Comparison of ENCODE assay signal across 20 mouse cellular contexts in genomic region chr12:80834901-80835570, GRCm38 (mm10). TPM values are rescaled to one million over a fixed set of nuclear protein-coding genes. Genes with fewer than 3 reads are reported as not detected.
DNase-seq lines count a peak whose midpoint lies in the region; ATAC-seq and TF ChIP-seq lines count a peak whose summit lies in the region.
"Had no signal": no experiment of that assay in that cellular context is flagged by ENCODE, and none has a peak within 500 bp of the region (broad histone marks: within the 10 kb centered on the region; RNA-seq: fewer than 3 reads in every experiment).

No protein-coding gene starts in this region.

- peaks cover 53% of the 10 kb centered on the region for H3K4me1 ChIP-seq in liver, postnatal 0 days (ENCODE audit: insufficient read depth)
- H3K4me1 ChIP-seq in liver, embryonic 12.5 days, result peaks cover 56% of the 10 kb centered on the region

- DNase-seq in heart, adult 11 months, result peak; percentile 92
- no peak for DNase-seq in heart, postnatal 10 days
- DNase-seq in liver, postnatal 0 days, result peak; percentile 28
- DNase-seq in splenic B cell, adult 2 months (ENCODE audit: low read depth, low spot score), result peak; percentile 33
- no peak for DNase-seq in urinary bladder, adult 2 months (ENCODE audit: low spot score)
- DNase-seq in ovary, postnatal 10 days (ENCODE audit: low spot score), result no peak
- DNase-seq: adrenal gland, postnatal 25 days; gastrocnemius, postnatal 10 days; heart, adult 18-20 months; heart, postnatal 36 days had no signal

- peaks cover 7% of the 10 kb centered on the region for H3K36me3 ChIP-seq in liver, postnatal 0 days (replicated peaks; ENCODE audit: insufficient read depth, low read length)
- peaks cover 14% of the 10 kb centered on the region for H3K36me3 ChIP-seq in liver, embryonic 12.5 days
- H3K36me3 ChIP-seq in splenic B cell, adult 2 months (ENCODE audit: control insufficient read depth, insufficient read depth, low read length, poor library complexity, severe bottlenecking), result peaks cover 5% of the 10 kb centered on the region; the same call in 1 of the 2 replicates
- H3K36me3 ChIP-seq: embryonic facial prominence, embryonic 13.5 days had no signal

- WGBS in liver, postnatal 0 days (ENCODE audit: insufficient replicate concordance), result 71% methylated on average over 5 of the region's 8 CpGs
- WGBS in liver, embryonic 12.5 days (ENCODE audit: insufficient replicate concordance), result 49% methylated on average over 8 of the region's 8 CpGs

- no peaks in the 10 kb centered on the region for H3K27me3 ChIP-seq in liver, postnatal 0 days (ENCODE audit: insufficient read depth, low read length)
- H3K27me3 ChIP-seq in liver, embryonic 12.5 days (replicated peaks), result no peaks in the 10 kb centered on the region
- H3K27me3 ChIP-seq in splenic B cell, adult 2 months (ENCODE audit: control insufficient read depth, insufficient read depth, low read length, poor library complexity, severe bottlenecking), result no peaks in the 10 kb centered on the region
- H3K27me3 ChIP-seq: embryonic facial prominence, embryonic 13.5 days; forebrain, embryonic 13.5 days had no signal

- no peak for TF ChIP-seq EP300 in liver, postnatal 0 days (IDR thresholded peaks at IDR 0.05; ENCODE audit: low read depth)

- H3K4me3 ChIP-seq in liver, postnatal 0 days (ENCODE audit: low read depth, low read length), result no peak overlapping the region
- H3K4me3 ChIP-seq in liver, embryonic 12.5 days, result no peak overlapping the region
- H3K4me3 ChIP-seq: embryonic facial prominence, embryonic 13.5 days; erythroblast, embryonic 14.5 days; forebrain, embryonic 13.5 days; layer of hippocampus, adult 2 months had no signal

- peak overlapping the region; percentile 64 for H3K27ac ChIP-seq in liver, postnatal 0 days (ENCODE audit: low read depth)
- H3K27ac ChIP-seq in liver, embryonic 12.5 days, result no peak overlapping the region
- H3K27ac ChIP-seq: embryonic facial prominence, embryonic 13.5 days; forebrain, embryonic 13.5 days; hindbrain, embryonic 14.5 days; liver, embryonic 14.5 days had no signal

- no peak overlapping the region for H3K9ac ChIP-seq in liver, postnatal 0 days (replicated peaks)
- no peak overlapping the region for H3K9ac ChIP-seq in liver, embryonic 12.5 days
- H3K9ac ChIP-seq: embryonic facial prominence, embryonic 13.5 days; forebrain, embryonic 13.5 days; hindbrain, embryonic 14.5 days; liver, embryonic 14.5 days had no signal

- intact Hi-C loops in heart, postnatal 10 days (cut with DNase I), result no loop called here

- no peaks in the 10 kb centered on the region for H3K9me3 ChIP-seq in liver, postnatal 0 days (ENCODE audit: low read length)
- no peaks in the 10 kb centered on the region for H3K9me3 ChIP-seq in liver, embryonic 12.5 days (replicated peaks)
- H3K9me3 ChIP-seq: embryonic facial prominence, embryonic 13.5 days; forebrain, embryonic 13.5 days had no signal

- TF ChIP-seq CTCF in liver, postnatal 0 days (IDR thresholded peaks at IDR 0.05; ENCODE audit: low read depth), result no peak

- ATAC-seq in liver, postnatal 0 days, result no peak
- ATAC-seq in liver, embryonic 12.5 days, result no peak
- peak; percentile 66 for ATAC-seq in granulocyte monocyte progenitor cell, adult 5-6 weeks (replicated peaks; ENCODE audit: poor library complexity, severe bottlenecking)
- ATAC-seq: forebrain, embryonic 13.5 days; inflammation-experienced regulatory T-cells, adult 6 months; midbrain, embryonic 16.5 days had no signal

- H3K4me2 ChIP-seq in liver, postnatal 0 days (ENCODE audit: low read depth, low read length), result no peak overlapping the region
- H3K4me2 ChIP-seq in liver, embryonic 12.5 days, result no peak overlapping the region
- H3K4me2 ChIP-seq: embryonic facial prominence, embryonic 13.5 days; forebrain, embryonic 13.5 days; hindbrain, embryonic 14.5 days had no signal

RNA-seq across cellular contexts. Expression of gene Susd6, which starts 44.7 kb away (rescaled TPM):
- 10 to 100 TPM; 58.3 to 60.9 TPM for total RNA-seq in heart, postnatal 10 days (2021)
- polyA plus RNA-seq in liver, postnatal 0 days (2015; fragmentation: Nextera tagmentation; extraction: Ambion mirVana), result 8.6 and 10.8 TPM in 2 replicates
- polyA plus RNA-seq in liver, embryonic 12.5 days (2016; fragmentation: Nextera tagmentation; extraction: Ambion mirVana), result 15.0 and 15.9 TPM in 2 replicates
- 21.7 and 22.0 TPM in 2 replicates for total RNA-seq in granulocyte monocyte progenitor cell, adult 5-6 weeks (2014; fragmentation: Nextera tagmentation)
- total RNA-seq in granulocyte monocyte progenitor cell, adult 5-6 weeks (2017), result 14.0 and 16.4 TPM in 2 replicates
- 45.8 and 47.4 TPM in 2 replicates for polyA plus RNA-seq in urinary bladder, adult 2 months (2012; rRNA removed)

Comparison
In these comparisons a context has a peak if more than half of its experiments do, and no peak if none do; other contexts are left out.
1. DNase-seq: peak in heart, adult 11 months (single experiment), liver, postnatal 0 days (single experiment) and splenic B cell, adult 2 months (single experiment); none in heart, postnatal 10 days (0 of 2), urinary bladder, adult 2 months (single experiment) and ovary, postnatal 10 days (single experiment).